Mouse (Mus musculus): Measurements from ENCODE around the gene Ptpra. TPM values are rescaled to one million over a fixed set of nuclear protein-coding genes. Genes with fewer than 3 reads are reported as not detected.
A peak's percentile ranks its signal among the peaks of the same experiment; 100 is the strongest.

Gene Ptpra
- polyA plus RNA-seq, 1 experiment from 2014 or later: 403 TPM

GRCm38 (mm10) chr2:130429851-130430250 lies 20.2 kb upstream of the Ptpra start:
- 77% methylated on average over 2 of the region's 2 CpGs for WGBS (ENCODE audit: missing documents)

GRCm38 (mm10) chr2:130430484-130430883 lies 19.6 kb upstream of the Ptpra start:
- no peak overlapping the region for H3K27ac ChIP-seq
- peaks cover 100% of the 10 kb centered on the region for H3K79me2 ChIP-seq (ENCODE audit: inconsistent target)
- no peak overlapping the region for H3K4me3 ChIP-seq (ENCODE audit: inconsistent target)
- 92% methylated on average over 3 of the region's 3 CpGs for WGBS (ENCODE audit: missing documents)
- peaks cover 6% of the 10 kb centered on the region; the same call in 1 of the 2 replicates for H3K36me3 ChIP-seq (ENCODE audit: inconsistent target)

More at GRCm38 (mm10) chr2:130429851-130430250, 20.2 kb upstream of the Ptpra start:
- Histone ChIP-seq H3K36me3 (ENCODE audit: inconsistent target) (peaks cover 6% of the 10 kb centered on the region; the same call in 1 of the 2 replicates), H3K27ac (no peak overlapping the region), H3K4me3 (ENCODE audit: inconsistent target) (no peak overlapping the region), H3K79me2 (ENCODE audit: inconsistent target) (peaks cover 100% of the 10 kb centered on the region)

GRCm38 (mm10) chr2:130432157-130432556 lies 17.9 kb upstream of the Ptpra start:
- 100% methylated on average over 3 of the region's 3 CpGs for WGBS (ENCODE audit: missing documents)
- Histone ChIP-seq H3K36me3 (ENCODE audit: inconsistent target) (peaks cover 7% of the 10 kb centered on the region; the same call in 1 of the 2 replicates), H3K79me2 (ENCODE audit: inconsistent target) (peaks cover 100% of the 10 kb centered on the region), H3K4me3 (ENCODE audit: inconsistent target) (no peak overlapping the region), H3K27ac (no peak overlapping the region)

GRCm38 (mm10) chr2:130433152-130433551 lies 16.9 kb upstream of the Ptpra start:
- H3K36me3 ChIP-seq (ENCODE audit: inconsistent target): peaks cover 17% of the 10 kb centered on the region; the same call in 1 of the 2 replicates
- WGBS (ENCODE audit: missing documents): 18% methylated on average over 4 of the region's 4 CpGs
- H3K4me3 ChIP-seq (ENCODE audit: inconsistent target): no peak overlapping the region
- H3K79me2 ChIP-seq (ENCODE audit: inconsistent target): peaks cover 94% of the 10 kb centered on the region
- no peak overlapping the region for H3K27ac ChIP-seq

GRCm38 (mm10) chr2:130436769-130437168 lies 13.3 kb upstream of the Ptpra start:
- Histone ChIP-seq H3K36me3 (ENCODE audit: inconsistent target) (peaks cover 51% of the 10 kb centered on the region), H3K27ac (no peak overlapping the region), H3K4me3 (ENCODE audit: inconsistent target) (no peak overlapping the region), H3K79me2 (ENCODE audit: inconsistent target) (peaks cover 58% of the 10 kb centered on the region)
- 100% methylated on average over 1 of the region's 1 CpGs for WGBS (ENCODE audit: missing documents)

- H3K79me2 ChIP-seq (ENCODE audit: inconsistent target): peaks cover 37% of the 10 kb centered on the region
- H3K4me3 ChIP-seq (ENCODE audit: inconsistent target): no peak overlapping the region
- H3K27ac ChIP-seq: no peak overlapping the region
- WGBS (ENCODE audit: missing documents): 88% methylated on average over 3 of the region's 3 CpGs
- peaks cover 66% of the 10 kb centered on the region for H3K36me3 ChIP-seq (ENCODE audit: inconsistent target)
Measured at GRCm38 (mm10) chr2:130438861-130439260, 11.2 kb upstream of the Ptpra start.

GRCm38 (mm10) chr2:130439840-130440480 lies 10.1 kb upstream of the Ptpra start:
- 100% methylated on average over 4 of the region's 4 CpGs for WGBS (ENCODE audit: missing documents)
- no peak overlapping the region for H3K4me3 ChIP-seq (ENCODE audit: inconsistent target)
- peaks cover 26% of the 10 kb centered on the region for H3K79me2 ChIP-seq (ENCODE audit: inconsistent target)
- H3K27ac ChIP-seq: no peak overlapping the region
- peaks cover 73% of the 10 kb centered on the region for H3K36me3 ChIP-seq (ENCODE audit: inconsistent target)

GRCm38 (mm10) chr2:130442162-130442561 lies 7.9 kb upstream of the Ptpra start:
- peaks cover 4% of the 10 kb centered on the region; the same call in 1 of the 2 replicates for H3K79me2 ChIP-seq (ENCODE audit: inconsistent target)
- 97% methylated on average over 10 of the region's 10 CpGs for WGBS (ENCODE audit: missing documents)
- H3K36me3 ChIP-seq (ENCODE audit: inconsistent target): peaks cover 72% of the 10 kb centered on the region
- H3K4me3 ChIP-seq (ENCODE audit: inconsistent target): no peak overlapping the region
- no peak overlapping the region for H3K27ac ChIP-seq

GRCm38 (mm10) chr2:130448449-130448848 lies 1.6 kb upstream of the Ptpra start:
- no peak overlapping the region for H3K4me3 ChIP-seq (ENCODE audit: inconsistent target)
- no peak overlapping the region for H3K27ac ChIP-seq
- peaks cover 31% of the 10 kb centered on the region for H3K79me2 ChIP-seq (ENCODE audit: inconsistent target)

GRCm38 (mm10) chr2:130449021-130449793 lies 871 bp upstream of the Ptpra start:
- Histone ChIP-seq H3K27ac (peak overlapping the region; percentile 45), H3K4me3 (ENCODE audit: inconsistent target) (peak overlapping the region; percentile 49), H3K36me3 (ENCODE audit: inconsistent target) (peaks cover 3% of the 10 kb centered on the region), H3K79me2 (ENCODE audit: inconsistent target) (peaks cover 38% of the 10 kb centered on the region)
- 17% methylated on average over 15 of the region's 17 CpGs for WGBS (ENCODE audit: missing documents)

More at GRCm38 (mm10) chr2:130448449-130448848, 1.6 kb upstream of the Ptpra start:
- H3K36me3 ChIP-seq (ENCODE audit: inconsistent target): peaks cover 11% of the 10 kb centered on the region

- under 1% methylated on average over 42 of the region's 47 CpGs for WGBS (ENCODE audit: missing documents)
- Histone ChIP-seq H3K4me3 (ENCODE audit: inconsistent target) (peak overlapping the region; percentile 85), H3K79me2 (ENCODE audit: inconsistent target) (peaks cover 50% of the 10 kb centered on the region), H3K36me3 (ENCODE audit: inconsistent target) (no peaks in the 10 kb centered on the region), H3K27ac (peak overlapping the region; percentile 81)
Measured at GRCm38 (mm10) chr2:130450434-130450796, 337 bp downstream of the Ptpra start.

- H3K36me3 ChIP-seq (ENCODE audit: inconsistent target): no peaks in the 10 kb centered on the region
- H3K4me3 ChIP-seq (ENCODE audit: inconsistent target): peak overlapping the region; percentile 85
- H3K79me2 ChIP-seq (ENCODE audit: inconsistent target): peaks cover 58% of the 10 kb centered on the region
- H3K27ac ChIP-seq: peak overlapping the region; percentile 81
- WGBS (ENCODE audit: missing documents): 47% methylated on average over 11 of the region's 14 CpGs
Measured at GRCm38 (mm10) chr2:130451086-130451726, 1.1 kb downstream of the Ptpra start.

- Histone ChIP-seq H3K36me3 (ENCODE audit: inconsistent target) (no peaks in the 10 kb centered on the region), H3K27ac (peak overlapping the region; percentile 81), H3K4me3 (ENCODE audit: inconsistent target) (peak overlapping the region; percentile 85), H3K79me2 (ENCODE audit: inconsistent target) (peaks cover 63% of the 10 kb centered on the region)
- 63% methylated on average over 3 of the region's 3 CpGs for WGBS (ENCODE audit: missing documents)
Measured at GRCm38 (mm10) chr2:130451727-130452090, 1.6 kb downstream of the Ptpra start.

GRCm38 (mm10) chr2:130452266-130452665 lies 2.2 kb downstream of the Ptpra start:
- peaks cover 69% of the 10 kb centered on the region for H3K79me2 ChIP-seq (ENCODE audit: inconsistent target)
- H3K27ac ChIP-seq: peak overlapping the region; percentile 81
- H3K36me3 ChIP-seq (ENCODE audit: inconsistent target): no peaks in the 10 kb centered on the region
- WGBS (ENCODE audit: missing documents): 100% methylated on average over 1 of the region's 2 CpGs
- H3K4me3 ChIP-seq (ENCODE audit: inconsistent target): peak overlapping the region; percentile 85; the same call in 1 of the 2 replicates

GRCm38 (mm10) chr2:130453421-130453820 lies 3.3 kb downstream of the Ptpra start:
- Histone ChIP-seq H3K4me3 (ENCODE audit: inconsistent target) (no peak overlapping the region), H3K27ac (peak overlapping the region; percentile 81), H3K79me2 (ENCODE audit: inconsistent target) (peaks cover 81% of the 10 kb centered on the region), H3K36me3 (ENCODE audit: inconsistent target) (no peaks in the 10 kb centered on the region)
- WGBS (ENCODE audit: missing documents): 75% methylated on average over 6 of the region's 6 CpGs

Data from macrophage (primary cell).